Mouse (Mus musculus): ENCODE data around the gene Lxn. TPM values are rescaled to one million over a fixed set of nuclear protein-coding genes. Genes with fewer than 3 reads are reported as not detected.

Gene Lxn
- 0.20 and 0.21 TPM in 2 replicates for polyA plus RNA-seq (2012)

- TF ChIP-seq GATA1 (IDR thresholded peaks at IDR 0.05; ENCODE audit: low read length) (no peak), TAL1 (IDR thresholded peaks at IDR 0.05; ENCODE audit: low read length) (no peak)
- H3K4me3 ChIP-seq (replicated peaks) = peak within 1 kb of the TSS; percentile 64
- H3K36me3 ChIP-seq (ENCODE audit: control insufficient read depth) = peaks cover 42% of the 10 kb centered on the region
- no peaks in the 10 kb centered on the region for H3K27me3 ChIP-seq (ENCODE audit: control insufficient read depth)
- no peaks in the 10 kb centered on the region for H3K9me3 ChIP-seq (ENCODE audit: control insufficient read depth, low read length)
- peaks cover 16% of the 10 kb centered on the region for H3K4me1 ChIP-seq (ENCODE audit: control insufficient read depth)
Measured at GRCm38 (mm10) chr3:67463450-67464372, at the start of gene Lxn. TSS of gene Lxn (minus strand) at chr3:67463926.

- Histone ChIP-seq H3K4me1 (ENCODE audit: control insufficient read depth) (no peaks in the 10 kb centered on the region), H3K27me3 (ENCODE audit: control insufficient read depth) (peaks cover 35% of the 10 kb centered on the region), H3K9me3 (ENCODE audit: control insufficient read depth, low read length) (no peaks in the 10 kb centered on the region), H3K4me3 (replicated peaks) (no peak overlapping the region), H3K36me3 (ENCODE audit: control insufficient read depth) (no peaks in the 10 kb centered on the region)
- TF ChIP-seq TAL1 (IDR thresholded peaks at IDR 0.05; ENCODE audit: low read length) (no peak), GATA1 (IDR thresholded peaks at IDR 0.05; ENCODE audit: low read length) (no peak)
Measured at GRCm38 (mm10) chr3:67512807-67513206, 49.1 kb upstream of the Lxn start.

GRCm38 (mm10) chr3:67508216-67508892 lies 44.6 kb upstream of the Lxn start:
- no peak for TF ChIP-seq GATA1 (IDR thresholded peaks at IDR 0.05; ENCODE audit: low read length)
- TF ChIP-seq TAL1 (IDR thresholded peaks at IDR 0.05; ENCODE audit: low read length) = no peak
- H3K4me3 ChIP-seq (replicated peaks) = no peak overlapping the region
- no peaks in the 10 kb centered on the region for H3K36me3 ChIP-seq (ENCODE audit: control insufficient read depth)
- H3K27me3 ChIP-seq (ENCODE audit: control insufficient read depth) = peaks cover under 1% of the 10 kb centered on the region
- no peaks in the 10 kb centered on the region for H3K4me1 ChIP-seq (ENCODE audit: control insufficient read depth)
- H3K9me3 ChIP-seq (ENCODE audit: control insufficient read depth, low read length) = no peaks in the 10 kb centered on the region

GRCm38 (mm10) chr3:67505286-67505685 lies 41.6 kb upstream of the Lxn start:
- no peaks in the 10 kb centered on the region for H3K27me3 ChIP-seq (ENCODE audit: control insufficient read depth)
- no peaks in the 10 kb centered on the region for H3K4me1 ChIP-seq (ENCODE audit: control insufficient read depth)
- TF ChIP-seq TAL1 (IDR thresholded peaks at IDR 0.05; ENCODE audit: low read length) (no peak), GATA1 (IDR thresholded peaks at IDR 0.05; ENCODE audit: low read length) (no peak)
- no peaks in the 10 kb centered on the region for H3K9me3 ChIP-seq (ENCODE audit: control insufficient read depth, low read length)
- H3K36me3 ChIP-seq (ENCODE audit: control insufficient read depth) = no peaks in the 10 kb centered on the region
- no peak overlapping the region for H3K4me3 ChIP-seq (replicated peaks)

- Histone ChIP-seq H3K36me3 (ENCODE audit: control insufficient read depth) (no peaks in the 10 kb centered on the region), H3K27me3 (ENCODE audit: control insufficient read depth) (no peaks in the 10 kb centered on the region), H3K4me1 (ENCODE audit: control insufficient read depth) (peaks cover 4% of the 10 kb centered on the region), H3K9me3 (ENCODE audit: control insufficient read depth, low read length) (0 out of 2 replicates have a peak, but pooled peaks cover 3% of the 10 kb centered on the region), H3K4me3 (replicated peaks) (no peak overlapping the region)
- no peak for TF ChIP-seq GATA1 (IDR thresholded peaks at IDR 0.05; ENCODE audit: low read length)
- no peak for TF ChIP-seq TAL1 (IDR thresholded peaks at IDR 0.05; ENCODE audit: low read length)
Measured at GRCm38 (mm10) chr3:67503878-67504277, 40.2 kb upstream of the Lxn start.

GRCm38 (mm10) chr3:67499406-67499791 lies 35.7 kb upstream of the Lxn start:
- H3K27me3 ChIP-seq (ENCODE audit: control insufficient read depth) = no peaks in the 10 kb centered on the region
- no peak overlapping the region for H3K4me3 ChIP-seq (replicated peaks)
- no peaks in the 10 kb centered on the region for H3K36me3 ChIP-seq (ENCODE audit: control insufficient read depth)
- H3K4me1 ChIP-seq (ENCODE audit: control insufficient read depth) = peaks cover 7% of the 10 kb centered on the region
- no peak for TF ChIP-seq TAL1 (IDR thresholded peaks at IDR 0.05; ENCODE audit: low read length)
- no peak for TF ChIP-seq GATA1 (IDR thresholded peaks at IDR 0.05; ENCODE audit: low read length)
- peaks cover 7% of the 10 kb centered on the region; the same call in 1 of the 2 replicates for H3K9me3 ChIP-seq (ENCODE audit: control insufficient read depth, low read length)

GRCm38 (mm10) chr3:67498773-67499405 lies 35.2 kb upstream of the Lxn start:
- H3K9me3 ChIP-seq (ENCODE audit: control insufficient read depth, low read length) = peaks cover 7% of the 10 kb centered on the region; the same call in 1 of the 2 replicates
- H3K27me3 ChIP-seq (ENCODE audit: control insufficient read depth) = no peaks in the 10 kb centered on the region
- no peaks in the 10 kb centered on the region for H3K36me3 ChIP-seq (ENCODE audit: control insufficient read depth)
- H3K4me3 ChIP-seq (replicated peaks) = no peak overlapping the region
- peaks cover 7% of the 10 kb centered on the region for H3K4me1 ChIP-seq (ENCODE audit: control insufficient read depth)
- TF ChIP-seq TAL1 (IDR thresholded peaks at IDR 0.05; ENCODE audit: low read length) (no peak), GATA1 (IDR thresholded peaks at IDR 0.05; ENCODE audit: low read length) (no peak)

- no peaks in the 10 kb centered on the region for H3K27me3 ChIP-seq (ENCODE audit: control insufficient read depth)
- H3K36me3 ChIP-seq (ENCODE audit: control insufficient read depth) = no peaks in the 10 kb centered on the region
- no peak overlapping the region for H3K4me3 ChIP-seq (replicated peaks)
- peaks cover 7% of the 10 kb centered on the region for H3K4me1 ChIP-seq (ENCODE audit: control insufficient read depth)
- H3K9me3 ChIP-seq (ENCODE audit: control insufficient read depth, low read length) = peaks cover 7% of the 10 kb centered on the region; the same call in 1 of the 2 replicates
- TF ChIP-seq TAL1 (IDR thresholded peaks at IDR 0.05; ENCODE audit: low read length) (no peak), GATA1 (IDR thresholded peaks at IDR 0.05; ENCODE audit: low read length) (no peak)
Measured at GRCm38 (mm10) chr3:67497998-67498397, 34.3 kb upstream of the Lxn start.

GRCm38 (mm10) chr3:67496310-67496709 lies 32.6 kb upstream of the Lxn start:
- peaks cover 7% of the 10 kb centered on the region for H3K4me1 ChIP-seq (ENCODE audit: control insufficient read depth)
- H3K27me3 ChIP-seq (ENCODE audit: control insufficient read depth) = no peaks in the 10 kb centered on the region
- no peak for TF ChIP-seq GATA1 (IDR thresholded peaks at IDR 0.05; ENCODE audit: low read length)
- no peak for TF ChIP-seq TAL1 (IDR thresholded peaks at IDR 0.05; ENCODE audit: low read length)
- no peaks in the 10 kb centered on the region for H3K36me3 ChIP-seq (ENCODE audit: control insufficient read depth)
- H3K4me3 ChIP-seq (replicated peaks) = no peak overlapping the region
- H3K9me3 ChIP-seq (ENCODE audit: control insufficient read depth, low read length) = peaks cover 7% of the 10 kb centered on the region; the same call in 1 of the 2 replicates

Measured in erythroblast, embryonic 14.5 days (primary cell).